In genomic region chr15:89090662-89091061, GRCm38 (mm10) we compare ENCODE assay signal across 13 mouse cellular contexts. TPM values are rescaled to one million over a fixed set of nuclear protein-coding genes. Genes with fewer than 3 reads are reported as not detected.
DNase-seq lines count a peak whose midpoint lies in the region; ATAC-seq lines count a peak whose summit lies in the region.
"Had no signal": no experiment of that assay in that cellular context is flagged by ENCODE, and none has a peak within 500 bp of the region (broad histone marks: within the 10 kb centered on the region; RNA-seq: fewer than 3 reads in every experiment).

No protein-coding gene starts in this region.

- H3K36me3 ChIP-seq in kidney, embryonic 15.5 days: peaks cover 60% of the 10 kb centered on the region
- H3K36me3 ChIP-seq in embryonic facial prominence, embryonic 10.5 days (replicated peaks): peaks cover 53% of the 10 kb centered on the region
- H3K36me3 ChIP-seq in liver, embryonic 16.5 days (ENCODE audit: control insufficient read depth, insufficient read depth): peaks cover 12% of the 10 kb centered on the region

- H3K9me3 ChIP-seq in kidney, embryonic 15.5 days (replicated peaks): no peaks in the 10 kb centered on the region
- H3K9me3 ChIP-seq in embryonic facial prominence, embryonic 10.5 days: no peaks in the 10 kb centered on the region
- no peaks in the 10 kb centered on the region for H3K9me3 ChIP-seq in liver, embryonic 16.5 days (replicated peaks; ENCODE audit: control insufficient read depth, low read length)
- H3K9me3 ChIP-seq: megakaryocyte, embryonic 14.5 days had no signal

- H3K27ac ChIP-seq in kidney, embryonic 15.5 days: no peak overlapping the region
- H3K27ac ChIP-seq in embryonic facial prominence, embryonic 10.5 days (replicated peaks): no peak overlapping the region
- H3K27ac ChIP-seq in liver, embryonic 16.5 days (ENCODE audit: low read length): no peak overlapping the region

- DNase-seq in kidney, adult 11 months: no peak
- DNase-seq in 416B (ENCODE audit: low read depth): peak; percentile 9
- DNase-seq in embryonic facial prominence, embryonic 10.5 days (ENCODE audit: low spot score): no peak
- no peak for DNase-seq in yolk sac, embryonic 10.5 days (ENCODE audit: low spot score)
- DNase-seq in layer of hippocampus, postnatal 36 days: no peak
- DNase-seq: cerebellum, postnatal 25 days; gastrocnemius, postnatal 36 days; heart, postnatal 36 days had no signal

- peaks cover 21% of the 10 kb centered on the region for H3K4me1 ChIP-seq in kidney, embryonic 15.5 days
- peaks cover 27% of the 10 kb centered on the region for H3K4me1 ChIP-seq in embryonic facial prominence, embryonic 10.5 days
- H3K4me1 ChIP-seq in liver, embryonic 16.5 days (ENCODE audit: control insufficient read depth, low read depth, low read length): peaks cover 19% of the 10 kb centered on the region

- H3K27me3 ChIP-seq in kidney, embryonic 15.5 days: no peaks in the 10 kb centered on the region
- no peaks in the 10 kb centered on the region for H3K27me3 ChIP-seq in embryonic facial prominence, embryonic 10.5 days (replicated peaks; ENCODE audit: low read depth, poor library complexity, severe bottlenecking)
- no peaks in the 10 kb centered on the region for H3K27me3 ChIP-seq in liver, embryonic 16.5 days (ENCODE audit: control insufficient read depth, insufficient read depth, low read depth, low read length)
- H3K27me3 ChIP-seq: megakaryocyte, embryonic 14.5 days had no signal

- H3K9ac ChIP-seq in kidney, embryonic 15.5 days: no peak overlapping the region
- no peak overlapping the region for H3K9ac ChIP-seq in liver, embryonic 16.5 days (ENCODE audit: low read depth, low read length)

- no peak for ATAC-seq in kidney, embryonic 15.5 days (replicated peaks; ENCODE audit: low FRiP score)
- ATAC-seq in liver, embryonic 16.5 days (ENCODE audit: low read depth): no peak

- peak overlapping the region; percentile 96; the same call in 1 of the 2 replicates for H3K4me2 ChIP-seq in kidney, embryonic 15.5 days
- H3K4me2 ChIP-seq in liver, embryonic 16.5 days (ENCODE audit: low read depth, low read length): 0 out of 2 replicates have a peak overlapping the region, but pooled peaks have one; percentile 94

- 78% methylated on average over 4 of the region's 4 CpGs for WGBS in kidney, embryonic 15.5 days
- 85% methylated on average over 4 of the region's 4 CpGs for WGBS in embryonic facial prominence, embryonic 10.5 days
- WGBS in liver, embryonic 16.5 days (ENCODE audit: insufficient replicate concordance): 80% methylated on average over 4 of the region's 4 CpGs

- no peak overlapping the region for H3K4me3 ChIP-seq in kidney, embryonic 15.5 days (replicated peaks)
- peak overlapping the region; percentile 98; the same call in 1 of the 2 replicates for H3K4me3 ChIP-seq in embryonic facial prominence, embryonic 10.5 days
- no peak overlapping the region for H3K4me3 ChIP-seq in liver, embryonic 16.5 days (ENCODE audit: low read depth, low read length)

RNA-seq across cellular contexts. Expression of gene Selenoo, which starts 1.8 kb away (rescaled TPM):
- polyA plus RNA-seq in kidney, embryonic 15.5 days (2015; fragmentation: Nextera tagmentation; extraction: Ambion mirVana): 18.0 and 19.9 TPM in 2 replicates
- 12.9 and 13.0 TPM in 2 replicates for polyA plus RNA-seq in embryonic facial prominence, embryonic 10.5 days (2016; fragmentation: Nextera tagmentation; extraction: Ambion mirVana)
- polyA plus RNA-seq in liver, embryonic 16.5 days (2015; fragmentation: Nextera tagmentation; extraction: Ambion mirVana): 7.8 and 9.1 TPM in 2 replicates
- 10 to 100 TPM; 20.3 to 21.7 TPM for total RNA-seq in layer of hippocampus, postnatal 36 days (2021)

RNA-seq across cellular contexts. Expression of gene Trabd, which starts 15.7 kb away (rescaled TPM):
- polyA plus RNA-seq in kidney, embryonic 15.5 days (2015; fragmentation: Nextera tagmentation; extraction: Ambion mirVana): 46.1 and 52.5 TPM in 2 replicates
- 52.1 and 52.4 TPM in 2 replicates for polyA plus RNA-seq in embryonic facial prominence, embryonic 10.5 days (2016; fragmentation: Nextera tagmentation; extraction: Ambion mirVana)
- polyA plus RNA-seq in liver, embryonic 16.5 days (2015; fragmentation: Nextera tagmentation; extraction: Ambion mirVana): 19.6 and 21.4 TPM in 2 replicates
- total RNA-seq in layer of hippocampus, postnatal 36 days (2021): 10 to 100 TPM; 23.0 to 26.9 TPM

RNA-seq across cellular contexts. Expression of gene Panx2, which starts 31.1 kb away (rescaled TPM):
- 0.05 and 0.12 TPM in 2 replicates for polyA plus RNA-seq in kidney, embryonic 15.5 days (2015; fragmentation: Nextera tagmentation; extraction: Ambion mirVana)
- 0.21 and 0.50 TPM in 2 replicates for polyA plus RNA-seq in embryonic facial prominence, embryonic 10.5 days (2016; fragmentation: Nextera tagmentation; extraction: Ambion mirVana)
- polyA plus RNA-seq in liver, embryonic 16.5 days (2015; fragmentation: Nextera tagmentation; extraction: Ambion mirVana): not detected in 2 replicates
- 100 to 1,000 TPM; 156 to 159 TPM for total RNA-seq in layer of hippocampus, postnatal 36 days (2021)
- total RNA-seq: gastrocnemius, postnatal 36 days had no signal
- polyA plus RNA-seq: erythroblast, embryonic 14.5 days; spleen, adult 2 months had no signal

RNA-seq across cellular contexts. Expression of gene Tubgcp6, which starts 32.2 kb away (rescaled TPM):
- polyA plus RNA-seq in kidney, embryonic 15.5 days (2015; fragmentation: Nextera tagmentation; extraction: Ambion mirVana): 13.8 and 16.0 TPM in 2 replicates
- polyA plus RNA-seq in embryonic facial prominence, embryonic 10.5 days (2016; fragmentation: Nextera tagmentation; extraction: Ambion mirVana): 25.9 and 28.8 TPM in 2 replicates
- polyA plus RNA-seq in liver, embryonic 16.5 days (2015; fragmentation: Nextera tagmentation; extraction: Ambion mirVana): 5.8 and 6.3 TPM in 2 replicates
- total RNA-seq in layer of hippocampus, postnatal 36 days (2021): 10 to 100 TPM; 28.4 to 35.3 TPM

RNA-seq across cellular contexts. Expression of gene Hdac10, which starts 37.8 kb away (rescaled TPM):
- 17.8 and 19.3 TPM in 2 replicates for polyA plus RNA-seq in kidney, embryonic 15.5 days (2015; fragmentation: Nextera tagmentation; extraction: Ambion mirVana)
- 15.9 and 16.1 TPM in 2 replicates for polyA plus RNA-seq in embryonic facial prominence, embryonic 10.5 days (2016; fragmentation: Nextera tagmentation; extraction: Ambion mirVana)
- 8.2 and 9.7 TPM in 2 replicates for polyA plus RNA-seq in liver, embryonic 16.5 days (2015; fragmentation: Nextera tagmentation; extraction: Ambion mirVana)
- total RNA-seq in layer of hippocampus, postnatal 36 days (2021): 10 to 100 TPM; 14.3 to 14.7 TPM
